20 mouse cellular contexts compared by ENCODE assay signal in the genomic region with DNA sequence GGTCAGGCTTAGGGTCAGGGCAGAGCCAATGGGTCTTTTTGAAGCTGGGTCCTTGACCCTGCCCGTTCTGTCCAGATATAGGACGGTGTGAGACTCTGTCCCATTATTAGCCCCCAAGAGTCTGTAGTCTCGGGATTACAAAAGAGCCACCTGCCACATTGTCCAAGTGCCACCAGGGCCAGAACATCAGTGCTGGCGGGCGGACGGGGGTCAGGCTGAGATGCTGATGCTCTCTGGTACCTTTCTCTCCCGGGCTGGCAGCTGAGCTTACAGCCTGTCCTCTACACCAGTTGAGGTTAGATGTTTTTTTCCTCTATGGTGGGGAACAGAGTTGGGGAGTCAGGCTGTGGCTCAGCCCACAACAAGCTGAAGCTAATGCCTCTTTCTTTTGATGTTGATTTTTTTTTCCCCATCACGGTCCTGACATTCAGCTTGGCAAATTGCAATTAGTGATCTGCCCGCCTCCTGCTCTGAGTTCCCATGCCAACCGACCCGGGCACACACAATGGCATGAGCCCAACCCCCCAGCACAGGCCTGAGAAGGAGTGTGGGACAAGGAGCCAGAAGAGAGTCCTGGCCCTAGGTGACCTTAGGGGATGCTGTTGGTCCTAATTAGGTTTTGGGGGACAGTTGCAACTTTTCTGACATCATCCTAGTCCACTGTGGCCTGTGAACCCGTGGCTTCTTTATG. TPM values are rescaled to one million over a fixed set of nuclear protein-coding genes. Genes with fewer than 3 reads are reported as not detected.
DNase-seq lines count a peak whose midpoint lies in the region; ATAC-seq lines count a peak whose summit lies in the region.
"Had no signal": no experiment of that assay in that cellular context is flagged by ENCODE, and none has a peak within 500 bp of the region (broad histone marks: within the 10 kb centered on the region; RNA-seq: fewer than 3 reads in every experiment).

No protein-coding gene starts in this region.

- no peak overlapping the region for H3K4me3 ChIP-seq in forebrain, embryonic 15.5 days
- H3K4me3 ChIP-seq: hindbrain, embryonic 10.5 days; intestine, embryonic 15.5 days; limb, embryonic 10.5 days; liver, embryonic 12.5 days; lung, embryonic 15.5 days; myocyte; neural tube, embryonic 15.5 days had no signal

- H3K4me1 ChIP-seq in forebrain, embryonic 15.5 days: peaks cover 55% of the 10 kb centered on the region
- H3K4me1 ChIP-seq: intestine, embryonic 15.5 days; liver, embryonic 12.5 days had no signal

- H3K27ac ChIP-seq in forebrain, embryonic 15.5 days (replicated peaks): 0 out of 2 replicates have a peak overlapping the region, but pooled peaks have one; percentile 29
- H3K27ac ChIP-seq: hindbrain, embryonic 10.5 days; intestine, embryonic 15.5 days; limb, embryonic 10.5 days; liver, embryonic 12.5 days; lung, embryonic 15.5 days; neural tube, embryonic 15.5 days had no signal

- H3K9me3 ChIP-seq in forebrain, embryonic 15.5 days: no peaks in the 10 kb centered on the region
- H3K9me3 ChIP-seq: G1E; hindbrain, embryonic 10.5 days; intestine, embryonic 15.5 days; limb, embryonic 10.5 days; liver, embryonic 12.5 days; lung, embryonic 15.5 days; neural tube, embryonic 15.5 days had no signal

- no peaks in the 10 kb centered on the region for H3K36me3 ChIP-seq in forebrain, embryonic 15.5 days
- H3K36me3 ChIP-seq: G1E; hindbrain, embryonic 10.5 days; intestine, embryonic 15.5 days; limb, embryonic 10.5 days; liver, embryonic 12.5 days; lung, embryonic 15.5 days; neural tube, embryonic 15.5 days had no signal

- no peaks in the 10 kb centered on the region for H3K27me3 ChIP-seq in forebrain, embryonic 15.5 days
- H3K27me3 ChIP-seq: neural tube, embryonic 15.5 days had no signal

- ATAC-seq in forebrain, embryonic 15.5 days (replicated peaks): peak; percentile 36; the same call in 1 of the 2 replicates
- no peak for ATAC-seq in monocyte, adult 5-6 weeks (replicated peaks; ENCODE audit: insufficient number of reproducible peaks, low FRiP score, low TSS enrichment, poor library complexity, severe bottlenecking)
- ATAC-seq: CD4-positive, CD25-positive, alpha-beta regulatory T cell, adult 4 months; intestine, embryonic 15.5 days; liver, embryonic 12.5 days had no signal

- 0 out of 2 replicates have a peak overlapping the region, but pooled peaks have one; percentile 12 for H3K4me2 ChIP-seq in forebrain, embryonic 15.5 days (replicated peaks)
- H3K4me2 ChIP-seq: intestine, embryonic 15.5 days; liver, embryonic 12.5 days; lung, embryonic 15.5 days; neural tube, embryonic 15.5 days had no signal

- WGBS in forebrain, embryonic 15.5 days: 16% methylated on average over 12 of the region's 12 CpGs

- H3K9ac ChIP-seq in forebrain, embryonic 15.5 days (replicated peaks): no peak overlapping the region
- H3K9ac ChIP-seq: intestine, embryonic 15.5 days; liver, embryonic 12.5 days; lung, embryonic 15.5 days; neural tube, embryonic 15.5 days had no signal

- intact Hi-C loops in heart, postnatal 10 days (cut with DNase I): no loop called here

- peak; percentile 38 for DNase-seq in cerebellum, adult 11 months
- no peak for DNase-seq in cerebellum, postnatal 4 days (ENCODE audit: low spot score in 2 of 2)
- DNase-seq in brain, adult 2 months (ENCODE audit: low read depth, low spot score): peak; percentile 58
- DNase-seq in cerebellum, postnatal 14 days: peak; percentile 59 to 63
- DNase-seq in kidney, postnatal 4 days: no peak
- DNase-seq in heart, postnatal 10 days: no peak
- DNase-seq: adrenal gland, adult 2 months; heart, adult 11 months; thymus, postnatal 36 days had no signal

RNA-seq across cellular contexts. Expression of a gene that starts 25.2 kb away (rescaled TPM):
- 3.9 and 4.2 TPM in 2 replicates for polyA plus RNA-seq in forebrain, embryonic 15.5 days (2015; fragmentation: Nextera tagmentation; extraction: Ambion mirVana)
- not detected in 3 replicates for total RNA-seq in monocyte, adult 5-6 weeks (2017)
- total RNA-seq in heart, postnatal 10 days (2021): 10 to 100 TPM in 1 of 2 experiments, 1 to 10 TPM in 1; 7.3 to 13.2 TPM

Comparison
In these comparisons a context has a peak if more than half of its experiments do, and no peak if none do; other contexts are left out.
1. DNase-seq: peak in cerebellum, adult 11 months (single experiment), brain, adult 2 months (single experiment) and cerebellum, postnatal 14 days (2 of 2); none in cerebellum, postnatal 4 days (0 of 2), kidney, postnatal 4 days (0 of 2) and heart, postnatal 10 days (0 of 2).